Mouse (Mus musculus): ENCODE data around the gene 1700022I11Rik.
A peak's percentile ranks its signal among the peaks of the same experiment; 100 is the strongest.

- TF ChIP-seq CTCF (IDR thresholded peaks at IDR 0.05) (peak; percentile 65), EP300 (IDR thresholded peaks at IDR 0.05) (no peak)
Measured at GRCm38 (mm10) chr4:43031237-43031995, 62.0 kb downstream of the 1700022I11Rik start, which contains the start of gene Stoml2.

All from lung, postnatal 0 days (tissue).